Mouse (Mus musculus): ENCODE measurements around the gene Lnpk.

- TF ChIP-seq MAX (IDR thresholded peaks at IDR 0.05) (no peak), FOSL1 (IDR thresholded peaks at IDR 0.05; ENCODE audit: insufficient read depth, low read length, poor library complexity, severe bottlenecking) (no peak), CTCF (IDR thresholded peaks at IDR 0.05; ENCODE audit: control insufficient read depth, insufficient read depth, insufficient read length) (no peak), CEBPB (IDR thresholded peaks at IDR 0.05; ENCODE audit: low read depth) (no peak), MYOD1 (IDR thresholded peaks at IDR 0.05; ENCODE audit: control insufficient read depth, insufficient read length, low read depth) (no peak), USF1 (IDR thresholded peaks at IDR 0.05; ENCODE audit: low read depth) (no peak)
These were observed 89.0 kb downstream of the Lnpk start for GRCm38 (mm10) chr2:74490186-74490585.

Measured in C2C12 (cell line).